Mouse (Mus musculus) mouse embryonic stem cell (cell line): Measurements from ENCODE around the gene Zfp993.
"Not testable (repeated sequence)": the region's sequence is repeated elsewhere in the genome, so short reads cannot be mapped to it uniquely, and the experiment has no call there.

Experiments used
- in situ Hi-C, 2 experiments: fragments of 300-500 bp; cut with MboI; formaldehyde crosslinking; loops; 1 replicate in 1 of 2; 3 replicates in 1 of 2; pipeline ENCODE4 v1.14.3; 2019 to 2020; ENCODE audit warnings: low sequenced_read_pairs in 2 of 2, low pct_unique_long_range_greater_than_20kb in 1 of 2, mixed read lengths in 1 of 2; ENCODE audit not compliant: unreplicated experiment in 1 of 2

The Zfp993 gene

DNA sequence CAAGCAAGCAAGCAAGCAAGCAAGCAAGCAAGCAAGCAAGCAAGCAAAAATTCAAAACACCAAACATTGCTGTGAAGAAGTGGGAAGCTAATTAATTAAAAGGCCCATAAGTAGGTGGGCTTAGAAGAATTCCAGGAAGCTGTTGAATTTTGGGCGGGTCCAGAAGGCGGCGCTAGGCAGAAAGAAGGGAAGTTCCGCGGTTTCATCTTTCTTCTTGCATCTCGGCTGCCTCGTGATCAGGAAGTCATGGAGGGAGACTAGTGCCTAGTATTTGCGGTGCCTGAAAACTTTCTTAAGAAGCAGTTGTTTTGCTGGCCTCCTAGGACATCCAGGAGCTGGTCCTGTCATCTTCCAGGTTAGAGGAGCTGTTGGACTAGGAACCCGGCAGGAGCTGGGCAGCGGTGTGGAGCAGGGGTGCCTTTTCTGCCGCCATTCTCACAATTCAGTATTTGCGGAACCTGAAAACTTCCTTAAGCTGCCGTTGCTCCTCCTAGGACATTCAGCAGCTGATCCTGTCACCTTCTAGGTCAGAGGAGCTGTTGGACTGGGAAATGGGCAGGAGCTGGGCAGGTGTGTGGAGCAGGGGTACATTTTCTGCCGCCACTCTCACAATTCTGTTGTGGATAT lies at the start of gene Zfp993:
TSS of gene Zfp993 (plus strand) at position 188 of the 627 bp plus-strand sequence.
- in situ Hi-C loops, result not testable (repeated sequence)

DNA sequence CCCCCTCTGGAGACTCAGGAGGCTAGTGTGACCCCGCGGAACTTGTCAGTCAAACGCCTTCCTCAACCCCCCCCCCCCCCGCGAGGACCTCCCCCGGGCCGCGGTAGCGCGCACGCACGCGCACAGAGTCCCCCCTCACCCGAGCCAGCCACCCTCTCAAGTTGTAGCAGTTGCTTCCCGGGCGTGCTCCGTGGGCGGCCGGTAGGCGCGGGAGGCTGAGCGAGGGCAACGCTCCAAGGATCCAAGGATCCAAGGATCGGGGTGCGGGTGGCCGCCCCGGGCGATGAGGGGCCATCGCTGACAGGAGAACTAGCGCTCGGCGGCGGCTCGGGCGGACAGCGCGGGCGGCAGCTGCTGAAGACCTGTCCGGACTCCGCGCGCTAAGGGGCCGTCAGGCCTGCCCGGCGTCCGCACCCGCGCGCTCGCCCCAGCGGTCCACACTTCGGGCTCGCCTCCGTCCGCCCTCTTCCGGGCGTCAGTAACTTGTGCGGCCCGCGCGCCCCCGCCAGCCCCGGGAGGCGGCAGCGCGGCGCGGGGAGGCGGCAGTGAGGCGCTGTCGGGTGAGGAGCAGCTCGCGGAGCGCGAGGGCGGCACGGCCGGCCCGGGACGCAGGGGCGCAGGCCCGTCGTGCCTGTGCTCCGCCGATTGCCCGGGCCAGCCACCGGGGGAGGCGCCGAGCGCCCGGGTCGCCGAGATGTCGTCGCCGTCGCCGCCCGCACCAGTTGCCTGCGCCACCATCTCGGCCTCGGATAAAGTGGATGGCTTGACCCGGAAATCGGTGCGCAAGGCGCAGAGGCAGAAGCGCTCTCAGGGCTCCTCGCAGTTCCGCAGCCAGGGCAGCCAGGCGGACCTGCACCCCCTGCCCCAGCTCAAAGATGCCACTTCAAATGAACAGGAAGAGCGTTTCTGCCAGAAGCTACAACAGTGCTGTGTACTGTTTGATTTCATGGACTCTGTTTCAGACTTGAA lies 30.6 kb upstream of the Zfp993 start:
- in situ Hi-C loops, result not testable (repeated sequence)

DNA sequence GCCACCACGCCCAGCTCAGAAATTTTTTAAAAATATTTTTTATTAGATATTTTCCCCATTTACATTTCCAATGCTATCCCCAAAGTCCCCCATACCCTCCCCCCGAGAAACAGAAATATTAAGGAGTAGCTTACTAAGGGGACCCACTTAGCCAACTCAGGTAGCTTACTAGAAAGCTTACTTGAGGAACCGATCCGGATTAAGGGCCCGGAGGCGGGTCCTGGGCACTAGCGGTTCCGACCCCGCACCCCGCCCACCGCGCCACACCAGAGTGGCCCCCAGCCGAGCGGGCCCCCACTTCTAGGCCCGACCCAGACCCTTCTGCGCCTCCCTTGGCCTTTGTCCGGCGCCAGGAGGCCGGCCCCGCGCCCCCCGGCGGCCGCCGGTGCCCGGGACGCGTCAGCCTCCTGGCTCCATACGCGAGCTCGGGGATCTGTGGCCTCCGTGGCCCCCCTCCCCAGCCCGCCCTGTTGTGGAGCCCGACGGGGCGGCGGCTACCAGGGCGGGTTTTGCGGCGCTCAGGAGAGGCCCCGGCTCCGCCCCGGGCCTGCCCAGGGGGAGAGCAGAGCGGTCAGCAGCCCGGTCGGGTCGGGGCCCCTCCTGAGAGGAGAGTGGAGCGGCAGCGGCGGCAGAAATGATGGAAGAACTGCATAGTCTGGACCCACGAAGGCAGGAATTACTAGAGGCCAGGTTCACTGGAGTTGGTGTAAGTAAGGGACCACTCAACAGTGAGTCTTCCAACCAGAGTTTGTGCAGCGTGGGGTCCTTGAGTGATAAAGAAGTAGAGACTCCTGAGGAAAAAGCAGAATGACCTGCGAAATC lies 7.0 kb upstream of the Zfp993 start:
- in situ Hi-C loops, result not testable (repeated sequence)

DNA sequence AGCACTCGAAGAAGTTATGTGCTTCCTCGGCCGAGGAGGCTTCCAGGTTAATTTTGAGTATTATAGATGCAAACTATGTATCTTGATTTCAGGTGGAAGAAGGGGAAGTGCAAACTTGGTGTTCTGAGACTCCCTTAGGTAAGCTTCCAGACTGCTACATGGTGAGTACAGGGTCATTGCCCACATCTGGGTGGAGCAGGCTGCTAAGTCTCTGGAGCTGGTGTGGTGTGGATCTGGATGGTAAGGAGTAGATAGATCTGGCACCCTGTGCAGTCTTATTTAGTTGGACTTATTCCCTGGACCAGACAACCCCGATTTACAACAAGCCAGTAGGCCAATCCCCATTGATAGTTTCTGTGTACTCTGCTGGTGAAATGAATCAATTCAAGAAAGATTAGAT lies 33.6 kb downstream of the Zfp993 start:
- in situ Hi-C loops, result not testable (repeated sequence)

DNA sequence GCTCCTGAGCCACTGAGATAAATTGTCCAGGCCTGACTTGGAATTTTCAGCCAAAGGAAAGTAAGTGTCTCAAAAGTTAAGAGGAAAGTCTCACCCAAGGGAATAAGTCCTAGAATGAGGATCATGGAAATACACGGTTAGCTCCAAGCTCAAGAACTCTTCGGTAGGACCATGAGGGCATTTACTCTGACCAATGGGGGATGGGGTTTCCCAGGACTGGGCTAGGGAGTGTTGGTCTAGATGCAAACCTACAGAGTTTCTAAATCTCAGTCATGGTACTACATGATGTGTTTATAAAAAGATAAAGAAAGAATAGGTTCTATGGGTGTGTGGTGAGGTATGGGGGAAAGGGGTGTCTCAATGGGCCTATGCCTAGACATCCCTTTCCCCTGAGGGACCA lies 38.9 kb downstream of the Zfp993 start:
- in situ Hi-C loops, result not testable (repeated sequence)

DNA sequence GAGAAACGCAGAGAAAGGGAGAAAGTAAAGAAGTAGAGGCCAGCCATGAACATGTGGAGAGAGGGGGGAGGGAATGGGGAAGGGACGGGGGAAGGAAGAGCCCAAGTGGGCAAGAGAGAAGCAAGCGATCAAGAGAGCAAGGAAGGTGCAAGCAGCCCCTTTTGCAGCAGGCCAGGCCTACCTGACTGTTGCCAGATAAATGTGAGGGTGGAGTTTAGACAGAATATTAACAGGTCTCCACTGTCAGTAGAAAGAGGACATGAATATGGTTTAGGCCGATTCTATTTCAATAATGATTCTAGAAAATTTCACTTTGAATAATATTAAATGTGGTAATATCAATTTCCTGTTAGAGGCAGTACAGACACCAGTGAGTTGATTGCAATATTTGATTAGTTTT lies 39.4 kb downstream of the Zfp993 start:
- in situ Hi-C loops, result not testable (repeated sequence)

DNA sequence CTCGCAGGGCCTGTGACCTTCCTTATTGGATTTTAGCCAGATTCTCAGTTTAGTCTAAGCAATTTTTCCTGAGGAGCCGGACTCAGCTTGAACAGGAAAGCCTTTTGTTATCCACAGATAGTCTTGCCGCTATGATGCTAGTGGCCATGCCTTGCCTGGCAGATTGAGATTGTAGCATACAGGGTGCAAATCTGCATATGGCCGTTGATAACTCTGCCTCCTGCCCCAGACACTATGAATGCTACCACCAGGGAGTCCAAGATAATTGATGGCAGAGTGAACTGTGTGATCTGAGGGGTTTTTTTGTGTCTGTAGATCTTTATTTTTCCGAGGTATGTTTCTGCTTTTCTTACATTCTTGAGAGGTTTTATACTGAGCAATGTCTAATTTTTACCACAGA lies 39.9 kb downstream of the Zfp993 start:
- in situ Hi-C loops, result not testable (repeated sequence)
